Mouse (Mus musculus) midbrain, embryonic 12.5 days (tissue): ENCODE measurements around the gene Gpr4. TPM values are rescaled to one million over a fixed set of nuclear protein-coding genes. Genes with fewer than 3 reads are reported as not detected.
A peak's percentile ranks its signal among the peaks of the same experiment; 100 is the strongest.

Source experiments
- ATAC-seq: fragments of 200-750 bp; cut with Nextera tagmentation; 2 replicates; pipeline ENCODE4 v1.8.0; 2017; ENCODE audit warnings: low read depth, moderate TSS enrichment, moderate library complexity; ENCODE audit not compliant: low FRiP score
- H3K27ac ChIP-seq: fragments of 300-500 bp; sonication (generic); replicated peaks from 2 replicates; pipeline ENCODE4 v1.5.1; 2016; ENCODE audit warnings: mild to moderate bottlenecking
- H3K27me3 ChIP-seq: fragments of 300-500 bp; sonication (generic); 2 replicates; pipeline ENCODE4 v1.6.1; 2016; ENCODE audit warnings: mild to moderate bottlenecking
- H3K36me3 ChIP-seq: fragments of 300-500 bp; sonication (generic); 2 replicates; pipeline ENCODE4 v1.6.1; 2016
- H3K4me1 ChIP-seq: fragments of 300-500 bp; sonication (generic); 2 replicates; pipeline ENCODE4 v1.6.1; 2016
- H3K4me2 ChIP-seq: fragments of 300-500 bp; sonication (generic); replicated peaks from 2 replicates; pipeline ENCODE4 v1.6.1; 2016; ENCODE audit warnings: mild to moderate bottlenecking, moderate library complexity
- H3K4me3 ChIP-seq: fragments of 300-500 bp; sonication (generic); 2 replicates; pipeline ENCODE4 v1.5.1; 2016; ENCODE audit warnings: mild to moderate bottlenecking
- H3K9ac ChIP-seq: fragments of 300-500 bp; sonication (generic); replicated peaks from 2 replicates; pipeline ENCODE4 v1.6.1; 2016; ENCODE audit warnings: mild to moderate bottlenecking, moderate library complexity
- H3K9me3 ChIP-seq: fragments of 300-500 bp; sonication (generic); 2 replicates; pipeline ENCODE4 v1.6.1; 2016; ENCODE audit warnings: mild to moderate bottlenecking
- WGBS: fragments of 180-500 bp; shearing (Covaris S2); methylation state at CpG from one replicate; pipeline ENCODE4 v1.1.7; 2016; 5-methylcytosine and 5-hydroxymethylcytosine counted together
- polyA plus RNA-seq: library from polyadenylated mRNA; unstranded; fragments of >200 nt; fragmentation: Nextera tagmentation; extraction: Ambion mirVana; gene quantifications from 2 replicates; pipeline ENCODE4 v1.2.1, GENCODE M21; 2016

Gpr4 gene
- polyA plus RNA-seq, 1 experiment from 2014 or later, result 2.0 TPM

DNA sequence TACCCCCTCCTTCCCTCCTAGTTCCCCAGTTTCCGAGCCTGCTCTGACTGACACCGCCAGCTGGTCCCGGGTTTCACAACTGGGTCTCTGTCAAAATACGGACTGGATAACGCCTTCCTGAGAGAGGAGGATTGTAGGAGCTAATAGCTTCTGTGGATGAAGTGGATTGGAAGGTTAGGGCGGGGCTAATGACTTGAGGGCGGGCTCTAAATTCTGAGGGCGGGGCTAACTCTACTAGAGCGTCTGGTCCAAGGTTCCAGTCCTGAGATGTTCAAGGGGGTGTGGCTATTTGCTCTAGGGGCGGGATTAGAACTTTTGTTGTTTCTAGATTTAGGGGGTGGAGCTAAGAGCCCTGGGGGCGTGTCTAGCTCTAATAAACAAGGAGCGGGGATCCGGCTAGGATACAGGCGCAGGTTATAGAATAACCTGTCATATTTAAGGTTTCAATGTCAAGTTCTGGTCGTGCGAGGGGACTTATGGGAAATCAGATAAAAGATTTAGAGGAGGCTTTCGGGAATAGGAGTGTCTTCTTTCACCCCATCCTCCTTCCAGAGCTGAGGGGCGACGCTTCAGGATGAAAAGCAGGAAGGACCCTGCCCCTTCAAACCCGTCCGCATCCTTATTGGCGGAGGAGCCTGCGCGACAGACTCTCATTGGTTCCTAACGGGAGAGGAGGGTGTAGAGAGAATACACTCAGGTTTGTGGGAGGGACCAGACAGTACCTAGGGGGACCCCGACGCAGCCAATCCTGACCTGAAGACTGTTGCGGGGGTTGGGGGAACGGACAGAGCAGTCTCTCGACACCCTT is 36.4 kb upstream of the Gpr4 start, which contains the start of gene Eml2:
Eml2 (plus strand) TSS at position 714 of the 808 bp plus-strand sequence.
- H3K27ac ChIP-seq, result peak within 1 kb of the TSS; percentile 46
- ATAC-seq, result peak; percentile 92
- H3K27me3 ChIP-seq, result peaks cover 59% of the 10 kb centered on the region

DNA sequence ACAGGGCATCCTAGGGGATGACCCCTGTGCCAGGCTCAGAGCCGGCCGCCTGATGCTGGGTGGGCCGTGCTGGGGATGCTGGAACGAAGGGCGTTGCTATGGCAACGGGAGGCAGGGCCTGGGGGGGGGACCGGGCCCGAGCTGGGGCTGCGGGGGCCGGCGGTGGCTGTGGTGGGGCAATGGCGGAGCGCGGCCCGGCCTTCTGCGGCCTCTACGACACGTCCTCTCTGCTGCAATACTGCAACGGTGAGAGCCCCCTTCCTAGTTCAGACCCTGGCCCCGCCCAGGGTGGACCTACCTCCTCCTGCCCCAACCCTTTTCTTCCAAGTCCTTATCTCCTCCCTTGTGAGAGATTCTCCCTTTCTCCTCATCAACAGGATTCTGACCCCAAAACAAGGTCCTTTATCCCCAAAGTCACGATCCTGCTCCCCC is 35.8 kb upstream of the Gpr4 start:
- Histone ChIP-seq H3K9me3 (no peaks in the 10 kb centered on the region), H3K9ac (peak overlapping the region; percentile 53), H3K27me3 (peaks cover 65% of the 10 kb centered on the region), H3K4me3 (peak overlapping the region; percentile 45), H3K36me3 (no peaks in the 10 kb centered on the region), H3K4me1 (peaks cover 55% of the 10 kb centered on the region), H3K27ac (peak overlapping the region; percentile 46), H3K4me2 (peak overlapping the region; percentile 56)
- ATAC-seq, result peak; percentile 27
- 2% methylated on average over 13 of the region's 21 CpGs for WGBS

More for the DNA sequence above, 36.4 kb upstream of the Gpr4 start, which contains the start of gene Eml2:
- under 1% methylated on average over 30 of the region's 30 CpGs for WGBS
- Histone ChIP-seq H3K9ac (peak within 1 kb of the TSS; percentile 53), H3K36me3 (no peaks in the 10 kb centered on the region), H3K4me3 (peak within 1 kb of the TSS; percentile 45), H3K4me1 (peaks cover 50% of the 10 kb centered on the region), H3K4me2 (peak within 1 kb of the TSS; percentile 56), H3K9me3 (no peaks in the 10 kb centered on the region)

DNA sequence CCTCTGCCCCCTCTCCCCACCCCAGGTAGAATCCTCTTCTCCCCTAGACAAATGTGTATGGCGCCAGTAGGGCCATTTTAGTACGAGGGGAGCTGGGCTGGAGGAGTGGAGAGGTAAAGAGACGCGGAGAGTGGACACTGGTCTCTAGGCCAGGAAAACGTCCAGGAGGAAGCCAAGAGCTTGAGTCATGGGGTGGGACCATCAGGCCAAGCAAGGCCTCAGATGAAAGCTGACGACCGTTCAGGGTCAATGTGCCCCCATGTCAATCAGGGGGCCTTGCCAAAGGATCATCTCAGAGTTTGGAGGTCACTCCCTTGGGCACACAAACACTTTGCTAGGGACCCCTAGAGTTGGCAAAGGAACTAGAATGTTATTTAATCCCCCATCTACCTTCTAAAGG is 35.1 kb upstream of the Gpr4 start:
- ATAC-seq, result no peak
- Histone ChIP-seq H3K36me3 (no peaks in the 10 kb centered on the region), H3K27ac (no peak overlapping the region), H3K27me3 (peaks cover 69% of the 10 kb centered on the region), H3K4me1 (peaks cover 55% of the 10 kb centered on the region), H3K9ac (peak overlapping the region; percentile 53), H3K9me3 (no peaks in the 10 kb centered on the region), H3K4me2 (peak overlapping the region; percentile 56), H3K4me3 (peak overlapping the region; percentile 45)
- WGBS, result 61% methylated on average over 7 of the region's 7 CpGs

DNA sequence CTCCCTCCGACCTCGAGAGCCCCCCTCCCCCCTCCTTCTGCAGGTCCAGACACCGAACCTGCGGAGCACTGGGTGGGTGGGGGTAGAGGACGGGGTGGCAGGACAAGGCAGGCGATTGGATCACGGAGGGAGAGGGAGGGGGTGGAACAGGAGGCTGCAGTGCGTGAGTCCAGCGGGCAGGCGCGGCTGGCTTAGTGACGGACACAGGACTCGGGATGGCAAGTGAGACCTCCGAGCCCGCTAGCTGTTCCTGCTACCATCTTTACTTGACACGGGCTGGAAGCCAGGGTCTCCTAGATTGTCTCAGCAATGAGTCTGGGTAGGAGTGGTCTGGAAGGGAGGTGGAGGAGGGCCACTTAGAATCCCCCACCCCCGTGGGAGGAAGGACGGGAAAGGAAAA is 34.3 kb upstream of the Gpr4 start:
- H3K4me1 ChIP-seq, result peaks cover 47% of the 10 kb centered on the region

DNA sequence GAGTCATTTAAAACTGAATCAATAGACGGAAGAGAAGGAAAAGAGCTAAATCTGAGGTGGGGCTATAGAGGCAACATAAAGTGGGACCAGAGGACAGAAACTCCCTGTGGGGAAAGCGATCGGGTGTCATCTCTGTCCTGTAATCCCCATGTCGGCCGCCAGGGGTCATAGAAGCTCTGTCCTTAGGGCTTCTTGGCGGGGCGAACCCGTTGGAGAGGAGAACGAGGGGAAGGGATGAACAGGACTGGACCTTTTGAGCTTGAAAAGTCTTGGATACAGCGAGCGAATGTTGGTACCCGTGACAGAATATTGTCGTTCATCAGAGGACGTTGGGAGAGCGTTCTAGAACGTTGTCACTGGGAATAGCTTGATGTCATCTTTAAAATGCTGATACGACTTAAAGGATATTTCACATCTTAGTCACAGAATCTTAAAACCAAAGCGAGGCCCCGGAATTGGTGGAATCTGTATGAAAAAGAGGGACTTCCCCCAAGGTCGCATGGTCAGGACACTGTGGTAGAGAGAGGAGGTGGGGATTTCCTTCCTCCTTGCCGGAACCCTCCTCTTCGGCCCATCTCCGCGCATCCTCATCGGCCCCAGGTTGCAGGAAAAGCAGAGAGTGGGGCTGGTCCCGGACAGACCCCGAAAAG is 33.8 kb upstream of the Gpr4 start:
- no peak overlapping the region for H3K27ac ChIP-seq
- peak overlapping the region; percentile 56 for H3K4me2 ChIP-seq
- no peak for ATAC-seq
- peak overlapping the region; percentile 39; the same call in 1 of the 2 replicates for H3K9ac ChIP-seq
- H3K27me3 ChIP-seq, result peaks cover 66% of the 10 kb centered on the region
- H3K36me3 ChIP-seq, result 0 out of 2 replicates have a peak, but pooled peaks cover 3% of the 10 kb centered on the region
- H3K4me3 ChIP-seq, result peak overlapping the region; percentile 45
- 7% methylated on average over 27 of the region's 27 CpGs for WGBS
- H3K4me1 ChIP-seq, result peaks cover 42% of the 10 kb centered on the region
- H3K9me3 ChIP-seq, result no peaks in the 10 kb centered on the region

More for the DNA sequence above, 34.3 kb upstream of the Gpr4 start:
- Histone ChIP-seq H3K9ac (peak overlapping the region; percentile 39; the same call in 1 of the 2 replicates), H3K4me3 (peak overlapping the region; percentile 45), H3K4me2 (peak overlapping the region; percentile 56), H3K27me3 (peaks cover 69% of the 10 kb centered on the region), H3K27ac (no peak overlapping the region), H3K36me3 (no peaks in the 10 kb centered on the region), H3K9me3 (no peaks in the 10 kb centered on the region)
- ATAC-seq, result no peak
- 6% methylated on average over 18 of the region's 18 CpGs for WGBS

DNA sequence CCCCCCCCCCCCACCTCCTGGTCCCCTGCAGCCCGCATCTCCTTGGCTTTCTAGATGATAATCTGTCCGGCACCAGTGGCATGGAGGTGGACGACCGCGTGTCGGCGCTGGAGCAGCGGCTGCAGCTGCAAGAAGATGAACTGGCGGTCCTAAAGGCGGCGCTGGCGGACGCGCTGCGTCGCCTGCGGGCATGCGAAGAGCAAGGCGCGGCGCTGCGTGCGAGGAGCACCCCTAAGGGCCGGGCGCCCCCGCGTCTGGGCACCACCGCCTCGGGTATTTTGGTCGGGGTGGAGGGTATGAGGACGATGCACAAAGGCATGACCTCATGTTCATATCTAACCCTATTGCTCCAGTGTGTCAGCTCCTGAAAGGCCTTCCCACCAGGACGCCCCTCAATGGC is 33.2 kb upstream of the Gpr4 start:
- ATAC-seq, result no peak
- H3K4me3 ChIP-seq, result peak overlapping the region; percentile 45
- 0 out of 2 replicates have a peak, but pooled peaks cover 6% of the 10 kb centered on the region for H3K36me3 ChIP-seq
- peaks cover 43% of the 10 kb centered on the region for H3K4me1 ChIP-seq
- no peak overlapping the region for H3K27ac ChIP-seq
- WGBS, result under 1% methylated on average over 32 of the region's 32 CpGs
- H3K9ac ChIP-seq, result no peak overlapping the region
- peaks cover 64% of the 10 kb centered on the region for H3K27me3 ChIP-seq
- no peaks in the 10 kb centered on the region for H3K9me3 ChIP-seq
- H3K4me2 ChIP-seq, result peak overlapping the region; percentile 56

DNA sequence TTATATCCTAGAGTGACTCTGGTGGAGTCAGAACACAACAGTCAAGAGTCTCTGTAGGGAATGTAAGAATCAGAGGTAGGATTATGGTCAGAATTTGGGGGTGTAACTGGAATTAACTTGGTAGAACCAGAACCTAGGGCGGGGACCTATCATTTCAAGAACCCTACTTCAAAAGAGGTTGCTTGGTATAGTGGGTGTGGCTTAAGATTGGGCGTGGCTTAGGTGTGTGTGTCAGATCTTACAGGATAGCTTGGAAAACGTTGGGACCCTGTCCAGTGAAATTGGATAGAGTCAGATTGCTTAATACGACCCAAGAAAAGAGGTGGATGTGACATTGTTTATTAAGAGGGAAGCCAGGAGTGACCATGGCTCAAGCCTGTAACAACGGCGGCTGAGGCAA is 32.4 kb upstream of the Gpr4 start:
- Histone ChIP-seq H3K9me3 (no peaks in the 10 kb centered on the region), H3K4me3 (peak overlapping the region; percentile 45; the same call in 1 of the 2 replicates), H3K9ac (no peak overlapping the region), H3K36me3 (0 out of 2 replicates have a peak, but pooled peaks cover 6% of the 10 kb centered on the region), H3K4me2 (peak overlapping the region; percentile 56; the same call in 1 of the 2 replicates), H3K27me3 (peaks cover 64% of the 10 kb centered on the region), H3K4me1 (peaks cover 50% of the 10 kb centered on the region), H3K27ac (no peak overlapping the region)
- ATAC-seq, result no peak
- WGBS, result 42% methylated on average over 6 of the region's 6 CpGs

DNA sequence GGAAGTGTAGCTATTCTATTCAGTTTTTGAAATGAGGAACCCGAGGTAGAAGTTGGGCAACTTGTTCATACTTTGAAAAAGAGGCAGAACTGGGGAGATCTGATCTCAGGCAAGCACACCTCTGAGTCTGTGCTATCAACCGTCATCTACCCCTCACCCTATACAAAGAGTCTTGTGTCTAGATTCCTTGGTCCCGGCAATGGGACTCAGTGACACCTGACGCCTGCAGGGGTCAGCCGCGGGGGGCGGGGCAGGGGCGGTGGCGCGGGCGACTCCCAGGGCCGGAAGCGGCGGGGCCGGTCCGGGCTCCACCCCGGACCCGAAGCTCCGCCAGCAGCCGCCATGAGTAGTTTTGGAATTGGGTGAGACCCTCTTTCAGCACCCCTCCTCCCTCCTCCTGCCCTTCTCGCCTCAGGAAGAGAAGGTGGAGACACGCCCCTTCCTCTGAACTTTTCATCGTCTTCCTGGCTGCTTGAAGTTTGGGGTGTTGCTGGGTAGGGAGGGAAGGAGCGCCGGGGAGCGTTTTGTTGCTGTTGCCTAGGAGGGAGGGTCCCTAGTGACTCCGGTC is 31.4 kb upstream of the Gpr4 start:
- Histone ChIP-seq H3K4me1 (peaks cover 52% of the 10 kb centered on the region), H3K9me3 (no peaks in the 10 kb centered on the region), H3K27ac (no peak overlapping the region), H3K9ac (peak overlapping the region; percentile 45), H3K36me3 (peaks cover 8% of the 10 kb centered on the region; the same call in 1 of the 2 replicates), H3K27me3 (peaks cover 57% of the 10 kb centered on the region), H3K4me2 (peak overlapping the region; percentile 54), H3K4me3 (peak overlapping the region; percentile 43)
- no peak for ATAC-seq
- WGBS, result 1% methylated on average over 26 of the region's 27 CpGs

DNA sequence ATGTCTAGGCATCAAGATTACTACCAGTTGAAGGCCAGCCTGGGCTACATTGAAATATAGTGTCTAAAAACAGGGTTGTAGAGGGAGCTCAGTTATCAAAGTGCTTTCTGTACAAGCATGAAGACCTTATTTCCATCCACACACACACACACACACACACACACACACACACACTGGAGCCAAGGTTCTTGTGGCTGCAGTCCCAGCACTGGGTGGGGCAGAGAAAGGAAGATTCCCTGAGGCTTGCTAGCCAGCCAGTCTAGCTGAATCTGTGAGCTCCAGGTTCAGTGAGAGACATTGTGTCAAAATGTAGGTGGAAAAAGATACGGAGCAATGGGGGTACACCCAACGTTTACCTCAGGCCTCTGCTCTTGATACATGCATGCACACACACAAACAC is 28.1 kb upstream of the Gpr4 start:
- H3K36me3 ChIP-seq, result peaks cover 29% of the 10 kb centered on the region; the same call in 1 of the 2 replicates
- peaks cover 24% of the 10 kb centered on the region for H3K27me3 ChIP-seq
- no peak overlapping the region for H3K4me3 ChIP-seq
- H3K9ac ChIP-seq, result no peak overlapping the region
- H3K4me1 ChIP-seq, result peaks cover 35% of the 10 kb centered on the region
- 84% methylated on average over 2 of the region's 2 CpGs for WGBS
- H3K9me3 ChIP-seq, result no peaks in the 10 kb centered on the region
- peak overlapping the region; percentile 35; the same call in 1 of the 2 replicates for H3K27ac ChIP-seq
- no peak for ATAC-seq
- H3K4me2 ChIP-seq, result no peak overlapping the region

DNA sequence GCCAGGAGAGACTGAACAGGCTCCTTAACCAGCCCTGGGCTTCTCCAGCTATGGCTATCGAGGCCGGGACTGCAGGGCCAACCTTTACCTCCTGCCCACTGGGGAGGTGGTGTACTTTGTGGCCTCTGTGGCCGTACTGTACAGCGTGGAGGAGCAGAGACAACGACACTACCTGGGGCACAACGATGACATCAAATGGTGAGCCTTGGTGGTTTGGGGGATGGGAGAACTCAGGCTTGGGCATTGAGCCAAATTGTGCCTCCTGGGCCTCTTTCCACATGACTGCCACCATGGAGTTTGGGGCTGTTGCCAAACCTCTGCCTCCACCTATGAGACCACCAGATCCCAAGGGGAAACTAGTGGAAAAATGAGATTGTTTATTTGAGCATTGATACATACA is 27.6 kb upstream of the Gpr4 start:
- Histone ChIP-seq H3K4me2 (no peak overlapping the region), H3K27me3 (peaks cover 19% of the 10 kb centered on the region), H3K4me3 (no peak overlapping the region), H3K27ac (peak overlapping the region; percentile 35; the same call in 1 of the 2 replicates), H3K4me1 (peaks cover 30% of the 10 kb centered on the region), H3K9me3 (no peaks in the 10 kb centered on the region), H3K9ac (no peak overlapping the region), H3K36me3 (peaks cover 30% of the 10 kb centered on the region)
- WGBS, result 75% methylated on average over 6 of the region's 6 CpGs
- ATAC-seq, result no peak

DNA sequence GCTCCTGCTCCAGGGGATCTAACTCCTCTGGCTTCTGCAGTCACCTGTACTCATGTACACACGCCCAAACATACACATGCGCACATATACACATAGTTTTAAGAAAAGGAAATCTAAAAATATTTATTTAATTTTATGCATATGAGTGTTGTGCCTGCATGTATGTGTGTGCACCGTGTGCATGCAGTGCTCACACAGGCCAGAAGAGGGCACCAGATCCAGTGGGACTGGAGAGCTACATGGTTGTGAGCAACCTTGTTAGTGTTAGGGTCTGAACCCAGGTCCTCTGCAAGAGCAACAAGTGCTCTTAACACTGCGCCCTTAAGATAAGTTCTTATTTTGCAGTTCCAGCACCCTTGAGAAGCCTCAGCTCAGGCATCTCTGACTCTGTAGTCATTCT is 17.7 kb upstream of the Gpr4 start:
- Histone ChIP-seq H3K4me2 (no peak overlapping the region), H3K4me3 (no peak overlapping the region), H3K27ac (no peak overlapping the region), H3K36me3 (peaks cover 69% of the 10 kb centered on the region), H3K9ac (no peak overlapping the region), H3K9me3 (no peaks in the 10 kb centered on the region), H3K4me1 (no peaks in the 10 kb centered on the region), H3K27me3 (no peaks in the 10 kb centered on the region)
- 100% methylated on average over 4 of the region's 4 CpGs for WGBS
- no peak for ATAC-seq
